Mouse (Mus musculus): ENCODE results near the gene Haghl. TPM values are rescaled to one million over a fixed set of nuclear protein-coding genes. Genes with fewer than 3 reads are reported as not detected.
A peak's percentile ranks its signal among the peaks of the same experiment; 100 is the strongest.
"Not testable (repeated sequence)": the region's sequence is repeated elsewhere in the genome, so short reads cannot be mapped to it uniquely, and the experiment has no call there.

Haghl gene
- polyA plus RNA-seq, 1 experiment from 2014 or later = 67.2 TPM

GRCm38 (mm10) chr17:25813471-25813870, 28.0 kb upstream of the Haghl start:
- ATAC-seq (ENCODE audit: insufficient number of reproducible peaks, low FRiP score, low TSS enrichment, low read depth) = no peak
- no peaks in the 10 kb centered on the region for H3K9me3 ChIP-seq (replicated peaks)
- peaks cover 22% of the 10 kb centered on the region for H3K4me1 ChIP-seq
- 2% methylated on average over 20 of the region's 20 CpGs for WGBS
- H3K9ac ChIP-seq = no peak overlapping the region
- no peaks in the 10 kb centered on the region for H3K36me3 ChIP-seq
- no peak overlapping the region for H3K4me3 ChIP-seq (replicated peaks)
- peak overlapping the region; percentile 12; the same call in 1 of the 2 replicates for H3K4me2 ChIP-seq (replicated peaks)
- no peak overlapping the region for H3K27ac ChIP-seq (replicated peaks)
- peaks cover 56% of the 10 kb centered on the region for H3K27me3 ChIP-seq

GRCm38 (mm10) chr17:25810890-25811289, 25.4 kb upstream of the Haghl start:
- no peak for ATAC-seq (ENCODE audit: insufficient number of reproducible peaks, low FRiP score, low TSS enrichment, low read depth)
- Histone ChIP-seq H3K27me3 (peaks cover 52% of the 10 kb centered on the region), H3K9me3 (replicated peaks) (no peaks in the 10 kb centered on the region), H3K9ac (no peak overlapping the region), H3K27ac (replicated peaks) (no peak overlapping the region), H3K36me3 (no peaks in the 10 kb centered on the region), H3K4me2 (replicated peaks) (no peak overlapping the region), H3K4me3 (replicated peaks) (no peak overlapping the region), H3K4me1 (peaks cover 24% of the 10 kb centered on the region)
- WGBS = 78% methylated on average over 4 of the region's 4 CpGs

- Histone ChIP-seq H3K4me2 (replicated peaks) (peak overlapping the region; percentile 97), H3K4me3 (replicated peaks) (peak overlapping the region; percentile 71), H3K4me1 (peaks cover 24% of the 10 kb centered on the region), H3K27ac (replicated peaks) (no peak overlapping the region), H3K36me3 (no peaks in the 10 kb centered on the region), H3K27me3 (peaks cover 52% of the 10 kb centered on the region), H3K9me3 (replicated peaks) (no peaks in the 10 kb centered on the region), H3K9ac (peak overlapping the region; percentile 48)
- 8% methylated on average over 25 of the region's 25 CpGs for WGBS
- peak; percentile 12; the same call in 1 of the 2 replicates for ATAC-seq (ENCODE audit: insufficient number of reproducible peaks, low FRiP score, low TSS enrichment, low read depth)
Measured at GRCm38 (mm10) chr17:25809606-25810340, 24.3 kb upstream of the Haghl start.

GRCm38 (mm10) chr17:25808789-25809605, 23.5 kb upstream of the Haghl start, which contains the start of gene Fbxl16:
Gene Fbxl16, plus strand, starts transcription at chr17:25809085.
- Histone ChIP-seq H3K36me3 (no peaks in the 10 kb centered on the region), H3K9ac (peak within 1 kb of the TSS; percentile 48), H3K9me3 (replicated peaks) (no peaks in the 10 kb centered on the region), H3K4me2 (replicated peaks) (peak within 1 kb of the TSS; percentile 97), H3K4me1 (peaks cover 24% of the 10 kb centered on the region), H3K27ac (replicated peaks) (no peak within 1 kb of the TSS), H3K4me3 (replicated peaks) (peak within 1 kb of the TSS; percentile 71), H3K27me3 (peaks cover 52% of the 10 kb centered on the region)
- 1% methylated on average over 89 of the region's 100 CpGs for WGBS
- ATAC-seq (ENCODE audit: insufficient number of reproducible peaks, low FRiP score, low TSS enrichment, low read depth) = peak; percentile 85

- H3K4me1 ChIP-seq = peaks cover 18% of the 10 kb centered on the region
- no peaks in the 10 kb centered on the region for H3K36me3 ChIP-seq
- no peak overlapping the region for H3K9ac ChIP-seq
- peak overlapping the region; percentile 71 for H3K4me3 ChIP-seq (replicated peaks)
- no peak overlapping the region for H3K27ac ChIP-seq (replicated peaks)
- 40% methylated on average over 5 of the region's 5 CpGs for WGBS
- ATAC-seq (ENCODE audit: insufficient number of reproducible peaks, low FRiP score, low TSS enrichment, low read depth) = no peak
- H3K27me3 ChIP-seq = peaks cover 51% of the 10 kb centered on the region
- H3K4me2 ChIP-seq (replicated peaks) = peak overlapping the region; percentile 97
- H3K9me3 ChIP-seq (replicated peaks) = no peaks in the 10 kb centered on the region
Measured at GRCm38 (mm10) chr17:25808028-25808427, 22.6 kb upstream of the Haghl start.

GRCm38 (mm10) chr17:25807452-25807851, 22.0 kb upstream of the Haghl start:
- not testable (repeated sequence) for ATAC-seq (ENCODE audit: insufficient number of reproducible peaks, low FRiP score, low TSS enrichment, low read depth); H3K27ac ChIP-seq (replicated peaks); H3K4me2 ChIP-seq (replicated peaks); H3K9ac ChIP-seq; H3K4me3 ChIP-seq (replicated peaks); H3K36me3 ChIP-seq; H3K9me3 ChIP-seq (replicated peaks)
- Histone ChIP-seq H3K4me1 (peaks cover 17% of the 10 kb centered on the region), H3K27me3 (peaks cover 48% of the 10 kb centered on the region)
- 49% methylated on average over 2 of the region's 2 CpGs for WGBS

GRCm38 (mm10) chr17:25806507-25806906, 21.0 kb upstream of the Haghl start:
- no peak overlapping the region for H3K9ac ChIP-seq
- H3K4me1 ChIP-seq = peaks cover 17% of the 10 kb centered on the region
- H3K9me3 ChIP-seq (replicated peaks) = no peaks in the 10 kb centered on the region
- 79% methylated on average over 4 of the region's 4 CpGs for WGBS
- no peak for ATAC-seq (ENCODE audit: insufficient number of reproducible peaks, low FRiP score, low TSS enrichment, low read depth)
- H3K36me3 ChIP-seq = no peaks in the 10 kb centered on the region
- no peak overlapping the region for H3K4me2 ChIP-seq (replicated peaks)
- H3K27ac ChIP-seq (replicated peaks) = no peak overlapping the region
- H3K4me3 ChIP-seq (replicated peaks) = no peak overlapping the region
- peaks cover 45% of the 10 kb centered on the region for H3K27me3 ChIP-seq

- no peak overlapping the region for H3K4me3 ChIP-seq (replicated peaks)
- WGBS = 11% methylated on average over 10 of the region's 10 CpGs
- H3K27me3 ChIP-seq = peaks cover 10% of the 10 kb centered on the region
- H3K4me2 ChIP-seq (replicated peaks) = no peak overlapping the region
- no peaks in the 10 kb centered on the region for H3K9me3 ChIP-seq (replicated peaks)
- no peaks in the 10 kb centered on the region for H3K4me1 ChIP-seq
- no peak overlapping the region for H3K9ac ChIP-seq
- ATAC-seq (ENCODE audit: insufficient number of reproducible peaks, low FRiP score, low TSS enrichment, low read depth) = peak; percentile 72
- H3K36me3 ChIP-seq = no peaks in the 10 kb centered on the region
- H3K27ac ChIP-seq (replicated peaks) = no peak overlapping the region
Measured at GRCm38 (mm10) chr17:25802825-25803517, 17.5 kb upstream of the Haghl start.

- ATAC-seq (ENCODE audit: insufficient number of reproducible peaks, low FRiP score, low TSS enrichment, low read depth) = no peak
- no peak overlapping the region for H3K9ac ChIP-seq
- peaks cover 11% of the 10 kb centered on the region for H3K4me1 ChIP-seq
- H3K4me2 ChIP-seq (replicated peaks) = no peak overlapping the region
- no peaks in the 10 kb centered on the region for H3K9me3 ChIP-seq (replicated peaks)
- H3K27me3 ChIP-seq = peaks cover 8% of the 10 kb centered on the region; the same call in 1 of the 2 replicates
- WGBS = 5% methylated on average over 6 of the region's 6 CpGs
- no peak overlapping the region for H3K27ac ChIP-seq (replicated peaks)
- H3K36me3 ChIP-seq = no peaks in the 10 kb centered on the region
- H3K4me3 ChIP-seq (replicated peaks) = no peak overlapping the region
Measured at GRCm38 (mm10) chr17:25801029-25801428, 15.6 kb upstream of the Haghl start.

GRCm38 (mm10) chr17:25796951-25797369, 11.5 kb upstream of the Haghl start, which contains the start of gene Metrn:
Gene Metrn, minus strand, starts transcription at chr17:25797136.
- Histone ChIP-seq H3K27me3 (peaks cover 1% of the 10 kb centered on the region; the same call in 1 of the 2 replicates), H3K4me3 (replicated peaks) (peak within 1 kb of the TSS; percentile 66), H3K36me3 (0 out of 2 replicates have a peak, but pooled peaks cover 3% of the 10 kb centered on the region), H3K9me3 (replicated peaks) (no peaks in the 10 kb centered on the region), H3K9ac (peak within 1 kb of the TSS; percentile 33), H3K4me2 (replicated peaks) (peak within 1 kb of the TSS; percentile 89), H3K4me1 (peaks cover 31% of the 10 kb centered on the region), H3K27ac (replicated peaks) (no peak within 1 kb of the TSS; the same call in 1 of the 2 replicates)
- WGBS = under 1% methylated on average over 35 of the region's 35 CpGs
- ATAC-seq (ENCODE audit: insufficient number of reproducible peaks, low FRiP score, low TSS enrichment, low read depth) = peak; percentile 87
